Mouse (Mus musculus): ENCODE measurements around the gene Myrip. TPM values are rescaled to one million over a fixed set of nuclear protein-coding genes. Genes with fewer than 3 reads are reported as not detected.

Gene Myrip
- total RNA-seq, 1 experiment from 2014 or later = not detected

DNA sequence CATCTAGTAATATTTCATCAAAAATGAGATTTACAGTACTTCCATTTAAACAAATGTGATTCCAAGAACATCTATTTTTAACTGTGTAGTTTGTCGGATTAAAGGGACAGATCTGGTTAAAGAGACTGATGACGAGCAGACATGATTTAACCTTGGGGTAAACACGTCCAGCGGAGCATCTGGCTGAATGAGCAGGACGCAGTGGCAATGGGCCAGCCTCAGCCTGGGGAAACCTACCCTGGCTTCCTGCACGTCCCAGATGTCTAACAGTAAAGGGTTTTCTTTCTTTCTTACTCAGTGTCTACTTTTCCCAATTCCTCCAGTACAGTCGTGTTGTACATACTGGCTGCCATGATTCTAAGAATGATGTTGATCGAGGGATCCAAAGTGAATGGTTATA, 185.8 kb downstream of the Myrip start:
- ATAC-seq (replicated peaks in 1 of 2; ENCODE audit: insufficient read depth in 1 of 2, low FRiP score in 2 of 2, low TSS enrichment in 1 of 2, low read depth in 1 of 2, poor library complexity in 2 of 2, severe bottlenecking in 2 of 2) = no peak

DNA sequence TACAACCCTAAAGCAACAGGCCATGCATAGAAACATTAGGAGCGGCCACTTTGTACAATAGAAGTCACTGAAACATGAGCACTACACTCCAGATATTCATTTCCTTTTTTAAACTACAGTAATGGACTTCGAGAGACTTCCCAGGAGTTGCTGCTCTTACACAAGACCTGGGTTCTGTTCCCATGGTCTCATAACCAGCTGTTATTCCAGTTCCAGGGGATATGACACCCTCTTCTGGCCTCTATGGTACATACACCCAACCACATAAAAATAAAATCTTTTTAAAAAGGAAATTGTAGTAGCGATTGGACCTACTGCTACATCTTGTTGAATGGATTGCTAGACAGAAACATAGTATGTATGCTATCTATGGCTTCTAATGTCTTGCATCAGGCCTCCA, 190.2 kb downstream of the Myrip start:
- no peak for ATAC-seq (replicated peaks in 1 of 2; ENCODE audit: insufficient read depth in 1 of 2, low FRiP score in 2 of 2, low TSS enrichment in 1 of 2, low read depth in 1 of 2, poor library complexity in 2 of 2, severe bottlenecking in 2 of 2)

- ATAC-seq (replicated peaks in 1 of 2; ENCODE audit: insufficient read depth in 1 of 2, low FRiP score in 2 of 2, low TSS enrichment in 1 of 2, low read depth in 1 of 2, poor library complexity in 2 of 2, severe bottlenecking in 2 of 2) = 0 out of 4 replicates have a peak, but pooled peaks have one; percentile 1 to 6
These were observed 190.7 kb downstream of the Myrip start, which contains the start of gene Eif1b for GRCm38 (mm10) chr9:120492010-120492399. Gene Eif1b, plus strand, starts transcription at chr9:120492232.

- peak; percentile 35 to 70; a peak in 3 of 4 replicates for ATAC-seq (replicated peaks in 1 of 2; ENCODE audit: insufficient read depth in 1 of 2, low FRiP score in 2 of 2, low TSS enrichment in 1 of 2, low read depth in 1 of 2, poor library complexity in 2 of 2, severe bottlenecking in 2 of 2)
These were observed 191.4 kb downstream of the Myrip start for GRCm38 (mm10) chr9:120492400-120493351.

GRCm38 (mm10) chr9:120493781-120494180, 192.5 kb downstream of the Myrip start:
- no peak for ATAC-seq (replicated peaks in 1 of 2; ENCODE audit: insufficient read depth in 1 of 2, low FRiP score in 2 of 2, low TSS enrichment in 1 of 2, low read depth in 1 of 2, poor library complexity in 2 of 2, severe bottlenecking in 2 of 2)

DNA sequence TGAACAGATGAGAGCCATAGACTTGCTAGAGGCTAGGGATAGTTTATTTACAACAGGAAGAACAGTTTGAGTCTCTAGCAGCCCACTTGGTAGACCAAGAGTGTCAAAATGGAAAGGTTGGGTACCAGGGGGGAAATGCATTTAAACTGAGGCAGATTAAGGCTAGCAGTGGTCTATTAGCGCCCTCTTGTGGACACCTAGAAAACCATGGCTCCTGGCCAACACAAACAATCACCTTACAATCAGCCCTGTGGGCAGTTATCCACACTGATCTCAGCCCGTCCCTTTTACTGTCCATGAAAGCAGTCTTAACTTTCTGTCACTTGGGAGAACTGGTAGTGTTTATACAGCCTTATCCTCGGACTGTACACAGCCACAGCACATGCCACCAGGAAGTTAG, 195.4 kb downstream of the Myrip start:
- ATAC-seq (replicated peaks in 1 of 2; ENCODE audit: insufficient read depth in 1 of 2, low FRiP score in 2 of 2, low TSS enrichment in 1 of 2, low read depth in 1 of 2, poor library complexity in 2 of 2, severe bottlenecking in 2 of 2) = peak; percentile 20 to 56; a peak in 3 of 4 replicates

DNA sequence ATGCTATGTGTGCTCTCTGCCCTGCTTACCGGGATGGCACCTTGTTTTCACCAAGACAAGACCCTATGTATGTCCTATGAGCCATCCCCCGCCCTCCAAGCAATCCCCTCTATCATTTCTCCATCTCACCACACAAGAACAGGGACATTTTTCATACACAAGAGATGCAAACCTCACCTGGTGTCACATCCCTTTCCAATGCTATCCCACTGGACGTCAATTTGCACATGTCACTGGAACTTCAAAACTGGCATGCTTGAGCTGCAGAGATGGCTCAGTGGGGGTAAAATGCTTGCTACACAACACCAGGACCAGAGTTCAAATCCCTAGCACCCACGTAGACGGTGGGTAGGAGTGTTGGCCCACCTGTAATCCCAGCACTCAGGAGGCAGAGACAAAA, 196.7 kb downstream of the Myrip start:
- no peak for ATAC-seq (replicated peaks in 1 of 2; ENCODE audit: insufficient read depth in 1 of 2, low FRiP score in 2 of 2, low TSS enrichment in 1 of 2, low read depth in 1 of 2, poor library complexity in 2 of 2, severe bottlenecking in 2 of 2)

GRCm38 (mm10) chr9:120501191-120501902, 200.0 kb downstream of the Myrip start:
- ATAC-seq (replicated peaks in 1 of 2; ENCODE audit: insufficient read depth in 1 of 2, low FRiP score in 2 of 2, low TSS enrichment in 1 of 2, low read depth in 1 of 2, poor library complexity in 2 of 2, severe bottlenecking in 2 of 2) = no peak; a peak in 1 of 4 replicates

- peak; percentile 75 to 80 for ATAC-seq (replicated peaks in 1 of 2; ENCODE audit: insufficient read depth in 1 of 2, low FRiP score in 2 of 2, low TSS enrichment in 1 of 2, low read depth in 1 of 2, poor library complexity in 2 of 2, severe bottlenecking in 2 of 2)
These were observed 200.7 kb downstream of the Myrip start for GRCm38 (mm10) chr9:120502013-120502412.

DNA sequence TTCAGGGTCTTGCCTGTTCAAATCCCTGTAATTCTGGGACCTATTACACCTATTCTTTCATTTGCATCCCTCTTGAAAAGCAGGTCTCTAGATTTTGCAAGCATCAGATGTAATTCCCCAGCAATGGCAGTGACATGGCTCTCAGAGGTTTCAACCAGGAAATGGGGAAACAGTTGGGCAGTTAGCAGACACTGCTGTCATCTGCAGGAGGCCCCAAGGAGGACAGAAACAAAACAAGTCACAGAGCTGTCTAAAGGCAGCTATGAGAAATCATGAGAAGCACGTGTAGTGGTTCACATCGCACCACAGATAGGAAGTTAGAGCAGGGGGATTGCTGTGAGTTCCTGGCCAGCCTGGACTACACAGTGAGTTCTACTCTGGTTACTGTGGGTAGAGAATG, 203.1 kb downstream of the Myrip start:
- ATAC-seq (replicated peaks in 1 of 2; ENCODE audit: insufficient read depth in 1 of 2, low FRiP score in 2 of 2, low TSS enrichment in 1 of 2, low read depth in 1 of 2, poor library complexity in 2 of 2, severe bottlenecking in 2 of 2) = no peak; a peak in 1 of 4 replicates

GRCm38 (mm10) chr9:120511781-120512180, 210.5 kb downstream of the Myrip start:
- no peak for ATAC-seq (replicated peaks in 1 of 2; ENCODE audit: insufficient read depth in 1 of 2, low FRiP score in 2 of 2, low TSS enrichment in 1 of 2, low read depth in 1 of 2, poor library complexity in 2 of 2, severe bottlenecking in 2 of 2)

DNA sequence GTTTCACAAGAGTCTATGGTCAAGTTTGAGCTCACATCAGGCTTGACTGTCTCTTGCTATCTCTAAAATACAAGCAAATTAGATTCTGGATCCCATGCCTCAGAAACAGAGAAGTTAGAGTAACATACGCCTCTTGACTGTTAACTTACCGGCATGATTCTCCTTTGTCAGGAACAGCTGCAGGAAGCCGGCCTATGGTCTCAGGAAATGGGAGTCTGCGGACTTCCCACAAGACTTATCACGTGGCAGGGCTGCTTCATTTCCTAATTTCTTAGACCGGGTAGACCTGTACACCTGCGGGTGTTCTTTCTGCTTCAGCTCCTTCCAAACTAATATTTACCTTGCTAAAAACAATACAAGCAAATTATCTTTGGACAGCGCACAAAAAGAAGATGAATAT, 215.4 kb downstream of the Myrip start:
- peak; percentile 27 to 39; a peak in 2 of 4 replicates for ATAC-seq (replicated peaks in 1 of 2; ENCODE audit: insufficient read depth in 1 of 2, low FRiP score in 2 of 2, low TSS enrichment in 1 of 2, low read depth in 1 of 2, poor library complexity in 2 of 2, severe bottlenecking in 2 of 2)

DNA sequence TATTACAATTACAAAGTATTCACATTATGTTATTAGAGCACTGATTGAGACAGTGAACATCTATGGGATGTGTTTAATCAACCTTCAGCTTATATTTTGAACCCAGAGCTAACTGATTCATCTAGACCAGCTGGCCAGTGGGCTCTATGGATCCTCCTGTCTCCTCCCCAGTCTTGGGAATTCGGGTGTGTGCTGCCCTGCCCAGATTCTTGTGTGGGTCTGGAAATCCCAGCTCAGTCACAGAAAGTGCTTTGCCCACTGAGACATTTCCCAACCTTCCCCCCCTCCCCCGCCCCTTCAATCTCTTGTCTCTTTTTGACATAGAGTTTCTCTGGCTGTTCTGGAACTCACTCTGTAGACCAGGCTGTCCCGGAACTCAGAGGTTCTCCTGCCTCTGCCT, 217.6 kb downstream of the Myrip start:
- ATAC-seq (replicated peaks in 1 of 2; ENCODE audit: insufficient read depth in 1 of 2, low FRiP score in 2 of 2, low TSS enrichment in 1 of 2, low read depth in 1 of 2, poor library complexity in 2 of 2, severe bottlenecking in 2 of 2) = no peak

- no peak for ATAC-seq (replicated peaks in 1 of 2; ENCODE audit: insufficient read depth in 1 of 2, low FRiP score in 2 of 2, low TSS enrichment in 1 of 2, low read depth in 1 of 2, poor library complexity in 2 of 2, severe bottlenecking in 2 of 2)
These were observed 218.3 kb downstream of the Myrip start for GRCm38 (mm10) chr9:120519469-120520125.

GRCm38 (mm10) chr9:120521161-120521560, 219.8 kb downstream of the Myrip start:
- no peak for ATAC-seq (replicated peaks in 1 of 2; ENCODE audit: insufficient read depth in 1 of 2, low FRiP score in 2 of 2, low TSS enrichment in 1 of 2, low read depth in 1 of 2, poor library complexity in 2 of 2, severe bottlenecking in 2 of 2)

Measured in hematopoietic stem cell, adult 5-6 weeks (primary cell).